9 mouse cellular contexts compared by ENCODE assay signal in the genomic region with DNA sequence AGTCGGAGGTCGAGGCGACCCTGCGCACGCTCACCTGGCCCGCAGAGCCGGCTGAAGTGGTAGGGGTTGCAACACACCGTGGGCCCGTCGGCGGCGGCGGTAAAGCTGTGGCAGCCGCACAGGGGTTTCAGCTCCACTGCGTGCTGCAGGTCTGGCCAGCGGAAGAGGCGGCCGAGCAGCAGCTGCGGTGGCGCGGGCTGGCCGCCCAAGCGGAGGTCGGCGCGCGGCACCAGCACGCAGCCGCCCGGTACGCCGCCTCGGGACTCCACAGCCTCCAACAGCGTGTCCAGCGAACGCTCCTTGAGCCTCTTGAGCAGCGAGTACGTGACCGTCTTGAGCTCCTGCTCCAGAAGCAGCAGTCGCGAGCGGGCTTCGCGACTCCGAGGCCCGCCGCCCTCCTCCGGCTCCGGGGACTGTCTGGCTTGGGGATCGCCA. TPM values are rescaled to one million over a fixed set of nuclear protein-coding genes. Genes with fewer than 3 reads are reported as not detected.
DNase-seq lines count a peak whose midpoint lies in the region; ATAC-seq and TF ChIP-seq lines count a peak whose summit lies in the region.
"Had no signal": no experiment of that assay in that cellular context is flagged by ENCODE, and none has a peak within 500 bp of the region (broad histone marks: within the 10 kb centered on the region; RNA-seq: fewer than 3 reads in every experiment).

No protein-coding gene starts in this region.

- no peak for TF ChIP-seq POLR2A in embryonic fibroblast, embryonic 13.5 days (IDR thresholded peaks at IDR 0.05; ENCODE audit: low read depth, low read length)
- no peak for TF ChIP-seq POLR2A in lung, adult 2 months (IDR thresholded peaks at IDR 0.05; ENCODE audit: borderline replicate concordance, extremely low read depth, low read depth, low read length)

- H3K9me3 ChIP-seq in hindbrain, embryonic 16.5 days (ENCODE audit: control insufficient read depth, low read length), result no peaks in the 10 kb centered on the region
- no peaks in the 10 kb centered on the region for H3K9me3 ChIP-seq in stomach, embryonic 16.5 days (replicated peaks; ENCODE audit: control insufficient read depth, low read length)

- H3K4me2 ChIP-seq in hindbrain, embryonic 16.5 days (ENCODE audit: low read length), result peak overlapping the region; percentile 91
- H3K4me2 ChIP-seq in stomach, embryonic 16.5 days (ENCODE audit: low read depth, low read length), result peak overlapping the region; percentile 95

- H3K4me3 ChIP-seq in embryonic fibroblast, embryonic 13.5 days (ENCODE audit: insufficient read depth, low read length), result peak overlapping the region; percentile 58
- H3K4me3 ChIP-seq in hindbrain, embryonic 16.5 days (ENCODE audit: low read length), result peak overlapping the region; percentile 49
- peak overlapping the region; percentile 90 for H3K4me3 ChIP-seq in lung, adult 2 months (replicated peaks; ENCODE audit: extremely low read depth, low read depth, low read length)
- peak overlapping the region; percentile 72 for H3K4me3 ChIP-seq in stomach, embryonic 16.5 days (replicated peaks; ENCODE audit: low read length)

- TF ChIP-seq CTCF in embryonic fibroblast, embryonic 13.5 days (IDR thresholded peaks at IDR 0.05; ENCODE audit: borderline replicate concordance, insufficient read depth, low read length), result no peak
- no peak for TF ChIP-seq CTCF in lung, adult 2 months (IDR thresholded peaks at IDR 0.05; ENCODE audit: insufficient read depth, low read length)

- H3K4me1 ChIP-seq in embryonic fibroblast, embryonic 13.5 days (ENCODE audit: control insufficient read depth, insufficient read depth, low read length), result no peaks in the 10 kb centered on the region
- H3K4me1 ChIP-seq in hindbrain, embryonic 16.5 days (ENCODE audit: control insufficient read depth, insufficient read depth, low read depth, low read length), result peaks cover 44% of the 10 kb centered on the region
- peaks cover 5% of the 10 kb centered on the region; the same call in 1 of the 2 replicates for H3K4me1 ChIP-seq in lung, adult 2 months (ENCODE audit: control insufficient read depth, insufficient read depth, low read length)
- peaks cover 53% of the 10 kb centered on the region for H3K4me1 ChIP-seq in stomach, embryonic 16.5 days (ENCODE audit: control insufficient read depth, insufficient read depth, low read length)

- ATAC-seq in hindbrain, embryonic 16.5 days, result no peak
- no peak for ATAC-seq in stomach, embryonic 16.5 days (ENCODE audit: insufficient read depth, low FRiP score)
- no peak for ATAC-seq in cerebellum, adult (ENCODE audit: insufficient number of reproducible peaks, low FRiP score, low TSS enrichment)

- peaks cover 9% of the 10 kb centered on the region for H3K27me3 ChIP-seq in hindbrain, embryonic 16.5 days (replicated peaks; ENCODE audit: control insufficient read depth, insufficient read depth, low read length)
- no peaks in the 10 kb centered on the region for H3K27me3 ChIP-seq in stomach, embryonic 16.5 days (ENCODE audit: control insufficient read depth, insufficient read depth, low read length)

- 0 out of 2 replicates have a peak overlapping the region, but pooled peaks have one; percentile 12 for H3K27ac ChIP-seq in embryonic fibroblast, embryonic 13.5 days (ENCODE audit: insufficient read depth, low read length)
- no peak overlapping the region; the same call in 1 of the 2 replicates for H3K27ac ChIP-seq in hindbrain, embryonic 16.5 days (ENCODE audit: low read depth, low read length)
- H3K27ac ChIP-seq in stomach, embryonic 16.5 days (ENCODE audit: low read length), result peak overlapping the region; percentile 99

- peak overlapping the region; percentile 62 for H3K9ac ChIP-seq in hindbrain, embryonic 16.5 days (ENCODE audit: low read depth, low read length)
- peak overlapping the region; percentile 87 for H3K9ac ChIP-seq in stomach, embryonic 16.5 days (ENCODE audit: low read length)

- under 1% methylated on average over 38 of the region's 50 CpGs for WGBS in hindbrain, embryonic 16.5 days
- WGBS in lung, adult 2 months, result under 1% methylated on average over 50 of the region's 50 CpGs
- under 1% methylated on average over 48 of the region's 50 CpGs for WGBS in stomach, embryonic 16.5 days

- peak; percentile 44 for DNase-seq in adrenal gland, postnatal 25 days
- DNase-seq in adrenal gland, adult (ENCODE audit: inconsistent age in 2 of 2, low spot score in 1 of 2), result no peak
- DNase-seq in 3T3-L1 (ENCODE audit: low read depth, low spot score), result peak; percentile 42
- DNase-seq in lung, adult 2 months, result peak; percentile 64

- no peaks in the 10 kb centered on the region for H3K36me3 ChIP-seq in hindbrain, embryonic 16.5 days (ENCODE audit: control insufficient read depth, insufficient read depth, low read length)
- H3K36me3 ChIP-seq in stomach, embryonic 16.5 days (ENCODE audit: control insufficient read depth, insufficient read depth, low read length), result no peaks in the 10 kb centered on the region

RNA-seq across cellular contexts. Expression of gene Smad6, which starts 1.7 kb away (rescaled TPM):
- 12.9 and 13.6 TPM in 2 replicates for total RNA-seq in adrenal gland, postnatal 25 days (2021)
- 7.5 and 8.3 TPM in 2 replicates for polyA plus RNA-seq in embryonic fibroblast, embryonic 13.5 days (2011; ENCODE audit: insufficient read length, low read depth, missing spikeins)
- polyA plus RNA-seq in hindbrain, embryonic 16.5 days (2015; fragmentation: Nextera tagmentation; extraction: Ambion mirVana), result 1.4 and 1.6 TPM in 2 replicates
- 260 and 369 TPM in 2 replicates for polyA plus RNA-seq in lung, adult 2 months (2012; rRNA removed)
- 3.0 and 3.3 TPM in 2 replicates for polyA plus RNA-seq in stomach, embryonic 16.5 days (2015; fragmentation: Nextera tagmentation; extraction: Ambion mirVana)
- total RNA-seq: CH12.LX had no signal

Comparison
In these comparisons a context has a peak if more than half of its experiments do, and no peak if none do; other contexts are left out.
1. DNase-seq: peak in adrenal gland, postnatal 25 days (single experiment), 3T3-L1 (single experiment) and lung, adult 2 months (single experiment); none in adrenal gland, adult (0 of 2).
2. RNA of gene Smad6, which starts 1.7 kb away (polyA plus RNA-seq): 260 to 369 TPM in lung, adult 2 months; 7.5 to 8.3 TPM in embryonic fibroblast, embryonic 13.5 days, 3.0 to 3.3 TPM in stomach, embryonic 16.5 days and 1.4 to 1.6 TPM in hindbrain, embryonic 16.5 days; every median in the first group is over 10 times any median in the second.
3. Peak in every context shown above with its lines, with median percentiles within 50 percentile points of each other: H3K4me3 ChIP-seq.